Mouse (Mus musculus): Measurements from ENCODE around the gene Isoc2b.
"Not testable (repeated sequence)": the region's sequence is repeated elsewhere in the genome, so short reads cannot be mapped to it uniquely, and the experiment has no call there.

The Isoc2b gene

GRCm38 (mm10) chr7:4870133-4870532 is at the start of gene Isoc2b:
Gene Isoc2b (minus strand): TSS chr7:4870258.
- DNase-seq (ENCODE audit: extremely low spot score, low spot score) = no peak

- no peak for DNase-seq (ENCODE audit: extremely low spot score, low spot score)
Observed at GRCm38 (mm10) chr7:4919096-4919495, 49.0 kb upstream of the Isoc2b start.

GRCm38 (mm10) chr7:4918681-4919080 is 48.6 kb upstream of the Isoc2b start:
- DNase-seq (ENCODE audit: extremely low spot score, low spot score) = no peak

DNA sequence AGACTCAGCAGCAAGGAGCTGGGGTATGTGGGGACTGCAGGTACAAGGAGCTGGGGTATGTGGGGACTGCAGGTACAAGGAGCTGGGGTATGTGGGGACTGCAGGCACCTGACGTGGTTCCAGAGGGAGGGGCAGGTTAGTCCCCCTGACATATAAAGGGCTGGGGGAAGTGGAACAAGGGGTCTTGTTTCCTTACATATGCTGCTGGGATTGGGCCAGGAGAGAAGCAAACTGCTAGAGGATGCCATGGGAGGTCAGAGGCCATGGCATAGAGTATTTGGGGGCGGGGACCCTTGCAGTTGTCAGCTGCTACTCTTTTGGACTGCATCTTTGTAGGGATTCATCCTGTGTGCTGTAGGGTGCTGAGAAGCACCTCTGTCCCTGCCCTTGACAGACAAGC is 47.4 kb upstream of the Isoc2b start:
- no peak for DNase-seq (ENCODE audit: extremely low spot score, low spot score)

- peak; percentile 37 for DNase-seq (ENCODE audit: extremely low spot score, low spot score)
Observed at GRCm38 (mm10) chr7:4915669-4916416, 45.8 kb upstream of the Isoc2b start.

DNA sequence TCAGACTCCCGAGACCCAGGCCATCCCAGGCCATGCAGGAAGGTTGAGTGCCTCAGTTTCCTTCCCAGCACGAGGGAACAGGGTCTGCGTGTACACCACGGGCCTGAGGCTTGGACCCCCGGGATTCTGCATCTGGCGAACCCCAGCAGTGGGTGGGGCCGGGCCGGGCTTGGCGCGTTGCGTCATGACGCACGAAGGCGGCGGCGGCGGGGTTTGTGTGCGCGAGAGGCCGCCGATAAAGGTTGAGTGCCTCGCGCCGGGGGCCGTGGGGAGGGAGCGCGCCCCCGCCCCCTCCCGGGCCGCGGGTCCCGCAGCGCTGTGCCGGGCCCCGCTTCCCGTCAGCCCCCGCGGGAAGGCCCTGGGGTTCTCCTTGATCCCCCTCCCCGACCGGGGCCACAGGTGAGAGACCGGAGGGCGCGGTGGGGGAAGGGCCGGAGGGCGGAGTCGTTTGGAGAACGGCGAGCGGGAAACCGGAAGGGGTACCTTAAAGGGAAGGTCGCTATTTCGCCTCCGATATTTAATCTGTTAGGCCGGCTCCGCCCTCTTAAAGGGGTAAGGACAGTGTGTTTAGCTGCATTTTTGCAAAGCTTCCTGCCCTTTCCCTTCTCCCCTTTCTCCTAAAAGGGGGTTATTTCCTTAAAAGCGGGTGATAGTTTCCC is 45.1 kb upstream of the Isoc2b start, which contains the start of gene Zfp628:
Zfp628 (plus strand) TSS at position 211 of the 659 bp plus-strand sequence.
- peak; percentile 98 for DNase-seq (ENCODE audit: extremely low spot score, low spot score)

GRCm38 (mm10) chr7:4912248-4912647 is 42.2 kb upstream of the Isoc2b start:
- DNase-seq (ENCODE audit: extremely low spot score, low spot score) = no peak

- peak; percentile 70 for DNase-seq (ENCODE audit: extremely low spot score, low spot score)
Observed at GRCm38 (mm10) chr7:4911561-4911960, 41.5 kb upstream of the Isoc2b start.

DNA sequence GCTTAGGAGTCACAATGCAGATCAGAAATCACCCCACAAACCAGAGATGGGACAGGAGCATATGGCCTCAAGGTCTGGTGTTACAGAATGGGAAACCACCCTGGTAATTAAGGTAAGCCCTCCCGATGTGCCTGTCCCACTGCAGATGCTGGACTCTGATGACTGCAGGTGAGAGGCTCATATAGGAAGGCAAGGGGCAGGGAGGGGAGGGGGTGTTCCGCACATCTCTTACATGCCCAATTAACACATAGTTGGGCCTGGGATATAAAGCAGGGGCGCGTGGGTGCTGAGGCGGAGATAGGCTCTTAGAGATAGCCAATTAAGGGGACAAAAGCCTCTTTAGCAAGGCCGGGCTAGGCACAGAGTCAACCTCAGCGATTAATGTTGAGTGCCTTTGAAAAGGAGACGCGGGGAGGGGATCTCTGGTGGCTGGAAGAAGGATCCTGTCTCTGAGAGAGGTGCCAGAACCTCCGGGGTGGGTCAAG is 36.5 kb upstream of the Isoc2b start, which contains the start of gene Gm36210:
Gm36210 (minus strand) TSS at position 51 of the 485 bp plus-strand sequence.
- DNase-seq (ENCODE audit: extremely low spot score, low spot score) = no peak

GRCm38 (mm10) chr7:4902404-4902803 is 32.3 kb upstream of the Isoc2b start:
- no peak for DNase-seq (ENCODE audit: extremely low spot score, low spot score)

DNA sequence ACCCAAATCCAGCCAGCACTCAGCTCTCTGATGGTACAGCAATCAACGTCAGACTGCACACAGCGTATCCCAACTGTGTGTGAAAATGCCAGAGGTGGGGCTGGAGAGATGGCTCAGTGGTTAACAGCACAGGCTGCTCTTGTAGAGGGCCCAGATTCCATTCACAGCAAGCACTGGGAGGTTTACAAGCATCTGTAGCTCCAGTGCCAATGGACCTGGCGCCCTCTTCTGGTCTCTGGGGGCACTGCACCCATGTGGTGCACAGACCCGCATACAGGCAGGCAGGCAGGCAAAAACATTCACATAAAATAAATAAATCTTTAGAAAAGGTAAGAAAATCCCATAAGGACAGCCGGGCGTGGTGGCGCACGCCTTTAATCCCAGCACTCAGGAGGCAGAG is 31.1 kb upstream of the Isoc2b start:
- DNase-seq (ENCODE audit: extremely low spot score, low spot score) = peak; percentile 38

DNA sequence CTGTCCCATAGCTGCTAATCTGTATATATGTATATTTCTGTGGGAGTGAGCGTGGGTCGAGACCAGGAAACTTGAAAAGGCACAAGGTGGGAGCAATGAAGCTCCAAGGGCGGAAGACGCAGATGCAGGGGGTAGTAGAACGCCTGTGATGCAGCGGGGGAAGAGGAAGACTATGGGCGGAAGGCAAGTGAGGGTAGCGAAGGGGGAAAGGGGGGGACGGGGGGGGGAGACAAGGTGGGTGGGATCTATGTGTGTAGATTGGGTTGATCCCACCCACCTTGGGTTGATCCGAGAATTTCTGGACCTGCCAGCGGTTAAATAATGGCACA is 30.4 kb upstream of the Isoc2b start:
- no peak for DNase-seq (ENCODE audit: extremely low spot score, low spot score)

DNA sequence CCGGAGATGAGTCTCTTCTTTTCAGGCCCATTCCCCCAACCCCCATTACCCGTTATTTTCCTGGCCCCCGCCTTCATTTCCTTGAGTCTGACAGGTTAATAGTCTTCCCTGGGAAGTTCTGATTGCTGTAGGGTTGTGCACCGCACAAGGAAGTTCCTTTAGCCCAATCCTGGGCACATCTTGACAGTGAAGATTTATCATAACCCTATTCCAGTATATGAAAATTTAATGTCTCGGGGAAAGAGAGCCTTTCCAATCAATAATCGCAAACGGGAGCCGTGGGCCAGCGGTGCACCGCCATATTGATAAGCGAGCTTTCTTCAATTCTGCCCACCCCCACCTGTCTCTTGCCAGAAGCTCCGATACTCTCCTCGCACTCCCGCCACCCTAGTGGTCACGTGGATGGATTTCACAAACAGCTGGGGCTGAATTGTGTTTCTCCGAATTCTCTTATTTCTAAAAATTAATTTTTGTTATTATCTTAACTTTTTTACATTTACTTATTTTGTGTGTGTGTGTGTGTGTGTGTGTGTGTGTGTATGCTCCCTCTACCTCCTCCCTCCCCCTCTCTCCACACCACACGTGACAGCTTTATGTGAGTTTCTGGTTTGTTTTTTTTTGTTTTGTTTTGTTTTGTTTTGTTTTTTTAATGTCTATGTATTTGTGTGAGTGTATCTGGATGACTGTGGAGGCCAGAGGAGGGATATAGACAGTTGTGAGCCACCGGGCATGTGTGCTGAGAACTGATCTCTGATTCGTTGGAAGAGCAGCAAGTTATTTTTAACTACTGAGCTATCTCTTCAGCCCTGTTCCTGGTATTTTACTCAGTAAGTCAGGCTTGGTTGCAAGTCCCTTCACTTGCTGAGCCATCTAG is 29.8 kb upstream of the Isoc2b start:
- DNase-seq (ENCODE audit: extremely low spot score, low spot score) = peak; percentile 31

DNA sequence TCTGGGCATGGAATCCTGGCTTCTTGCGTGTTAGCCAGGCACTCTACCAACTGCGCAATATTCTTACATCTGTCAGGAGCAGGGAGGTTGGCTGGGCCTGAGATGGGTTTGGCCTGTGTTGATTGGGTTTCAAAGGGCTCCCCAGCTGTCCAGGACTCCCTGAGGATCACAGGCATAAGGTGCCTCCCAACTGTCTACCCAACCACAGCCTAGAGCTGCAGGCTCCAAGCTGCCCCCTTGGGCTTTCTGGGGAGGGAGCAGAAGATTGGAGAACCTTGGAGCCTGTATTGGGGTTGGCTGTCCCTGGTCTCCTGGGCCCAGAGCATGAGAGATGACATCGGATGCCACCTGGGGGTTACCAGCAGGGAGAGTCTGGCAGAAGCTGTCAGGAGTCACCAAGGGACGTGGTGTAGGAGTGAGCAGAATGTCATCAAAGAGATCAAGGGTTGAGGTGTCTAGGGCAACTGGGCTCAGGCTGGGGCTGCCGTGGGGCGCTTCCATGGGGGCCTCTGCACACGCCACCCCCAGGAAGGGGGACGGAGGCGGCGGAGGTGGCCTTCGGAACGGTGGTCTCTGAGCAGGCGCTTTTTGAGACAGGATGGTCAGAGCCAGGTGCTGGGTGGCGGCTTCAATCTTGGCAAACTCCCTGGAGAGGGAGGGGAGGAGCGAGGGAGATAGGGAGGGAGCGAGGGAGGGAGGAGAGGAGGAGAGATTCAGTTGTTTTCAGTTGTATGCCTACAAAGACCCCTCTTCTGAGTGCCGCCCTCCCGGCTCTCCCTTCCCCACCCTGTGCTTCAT is 29.0 kb upstream of the Isoc2b start:
- no peak for DNase-seq (ENCODE audit: extremely low spot score, low spot score)

DNA sequence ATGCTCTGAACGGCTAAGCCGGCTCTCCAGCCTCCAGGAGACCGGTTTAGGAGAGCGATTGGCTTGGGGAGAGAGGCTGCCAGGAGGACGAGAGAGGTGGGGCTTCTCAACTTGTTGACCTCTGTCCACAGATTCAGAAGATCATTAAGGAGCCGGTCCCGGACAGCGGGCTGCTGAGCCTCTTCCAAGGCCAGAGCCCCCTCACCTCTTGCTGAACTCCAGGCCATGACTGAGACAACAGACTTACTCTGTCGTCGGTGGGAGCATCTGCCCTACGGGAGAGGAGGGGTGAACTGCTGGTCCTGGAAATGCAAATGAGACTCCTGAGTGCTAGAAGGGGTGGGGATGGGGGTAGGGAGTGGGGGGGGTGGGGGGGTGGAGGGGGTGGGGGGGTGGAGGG is 25.1 kb upstream of the Isoc2b start:
- no peak for DNase-seq (ENCODE audit: extremely low spot score, low spot score)

DNA sequence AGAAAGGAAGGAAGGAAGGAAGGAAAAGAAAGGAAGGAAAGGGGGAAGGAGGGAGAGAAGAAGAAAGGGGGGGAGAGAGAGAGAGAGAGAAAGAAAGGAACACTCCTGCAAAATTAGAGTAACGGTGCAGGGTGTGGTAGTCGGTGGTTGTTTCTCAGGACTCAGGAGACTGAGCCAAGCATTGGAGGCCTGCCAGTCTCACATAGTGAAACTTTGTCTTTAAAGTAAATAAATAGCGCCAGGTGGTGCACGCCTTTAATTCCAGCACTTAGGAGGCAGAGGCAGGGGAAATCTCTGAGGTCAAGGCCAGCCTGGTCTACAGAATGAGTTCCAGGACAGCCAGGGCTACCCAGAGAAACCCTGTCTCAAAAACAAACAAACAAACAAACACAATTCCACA is 16.6 kb upstream of the Isoc2b start:
- DNase-seq (ENCODE audit: extremely low spot score, low spot score) = no peak

DNA sequence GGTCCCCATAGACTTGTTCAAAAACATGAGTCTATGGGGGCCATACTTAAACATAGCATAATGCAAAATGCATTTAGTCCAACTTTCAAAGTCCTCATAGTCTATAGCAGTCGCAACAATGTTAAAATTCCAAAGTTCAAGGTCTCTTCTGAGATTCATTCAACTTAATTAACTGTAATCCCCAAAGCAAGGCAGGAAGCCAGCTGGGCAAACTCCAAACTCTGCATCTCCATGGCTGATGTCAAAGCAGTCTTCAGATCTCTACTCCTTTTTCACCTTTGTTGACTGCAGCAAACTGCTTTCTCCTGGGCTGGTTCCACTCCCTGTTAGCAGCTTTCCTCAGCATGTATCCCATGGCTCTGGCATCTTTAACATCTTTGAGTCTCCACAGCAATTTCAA is 9.0 kb upstream of the Isoc2b start:
- not testable (repeated sequence) for DNase-seq (ENCODE audit: extremely low spot score, low spot score)

- DNase-seq (ENCODE audit: extremely low spot score, low spot score) = no peak
Observed at GRCm38 (mm10) chr7:4878186-4878585, 8.1 kb upstream of the Isoc2b start.

- DNase-seq (ENCODE audit: extremely low spot score, low spot score) = no peak
Observed at GRCm38 (mm10) chr7:4877226-4877625, 7.2 kb upstream of the Isoc2b start.

GRCm38 (mm10) chr7:4876753-4877221 is 6.7 kb upstream of the Isoc2b start, which contains the start of gene Isoc2a:
Gene Isoc2a (plus strand): TSS chr7:4877153.
- DNase-seq (ENCODE audit: extremely low spot score, low spot score) = peak; percentile 90
